Mouse (Mus musculus): ENCODE results near the gene Casq1. TPM values are rescaled to one million over a fixed set of nuclear protein-coding genes. Genes with fewer than 3 reads are reported as not detected.

The Casq1 gene
- total and polyA plus RNA-seq, 2 experiments from 2014 or later, result 0.99 to 1.3 TPM

DNA sequence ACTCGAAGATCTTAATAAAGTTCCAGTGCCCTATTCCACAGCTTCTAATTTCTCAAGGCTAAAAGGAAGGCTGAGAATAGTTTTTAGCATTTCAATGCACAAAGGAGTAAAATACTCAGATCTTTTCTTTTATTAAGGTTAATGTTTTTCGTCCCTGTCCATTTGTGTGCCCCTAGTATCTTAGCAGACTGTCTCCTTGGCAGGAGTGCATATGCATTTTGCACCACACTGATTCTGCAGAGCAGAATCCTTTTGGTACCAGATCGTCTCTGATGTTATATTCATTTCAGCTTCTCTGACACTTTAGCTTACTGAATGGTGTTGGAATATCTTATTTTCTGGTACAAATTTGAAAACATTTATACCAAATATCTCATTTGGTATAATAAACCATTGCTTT is 37.9 kb downstream of the Casq1 start:
- Histone ChIP-seq H3K27ac (ENCODE audit: low read depth, low read length) (no peak overlapping the region), H3K9ac (replicated peaks; ENCODE audit: low read length, poor library complexity, severe bottlenecking) (no peak overlapping the region), H3K27me3 (ENCODE audit: insufficient read depth, low read length) (no peaks in the 10 kb centered on the region), H3K9me3 (ENCODE audit: low read length) (no peaks in the 10 kb centered on the region), H3K36me3 (ENCODE audit: insufficient read depth, low read length) (peaks cover 19% of the 10 kb centered on the region), H3K4me2 (ENCODE audit: low read depth, low read length, poor library complexity, severe bottlenecking) (no peak overlapping the region), H3K4me3 (ENCODE audit: low read depth, low read length) (no peak overlapping the region), H3K4me1 (ENCODE audit: insufficient read depth, low read length) (no peaks in the 10 kb centered on the region)
- DNase-seq (ENCODE audit: low spot score), result no peak
- TF ChIP-seq CTCF (IDR thresholded peaks at IDR 0.05), result no peak
- ATAC-seq (ENCODE audit: low FRiP score), result no peak
- 93% methylated on average over 3 of the region's 3 CpGs for WGBS

DNA sequence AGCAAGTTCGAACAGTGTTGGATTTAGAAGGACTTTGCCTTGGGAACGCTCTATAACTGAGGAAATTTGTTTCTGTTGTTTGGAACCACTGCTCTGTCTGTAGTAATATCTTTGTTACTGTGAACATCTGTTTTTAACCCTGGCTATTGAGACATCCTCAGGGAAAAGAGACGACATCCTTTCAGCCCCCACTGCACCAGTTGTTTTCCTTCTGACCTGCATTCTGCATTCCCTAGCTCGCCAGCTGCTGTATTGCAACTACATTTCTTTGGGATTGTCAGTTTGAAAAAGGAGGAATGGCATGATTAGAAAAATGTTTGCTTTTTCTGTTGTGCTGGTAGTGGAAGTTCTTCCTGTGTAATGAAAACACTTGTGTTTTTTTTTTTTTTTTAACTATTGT is 38.8 kb downstream of the Casq1 start:
- WGBS, result 79% methylated on average over 4 of the region's 4 CpGs
- Histone ChIP-seq H3K36me3 (ENCODE audit: insufficient read depth, low read length) (peaks cover 17% of the 10 kb centered on the region; the same call in 1 of the 2 replicates), H3K4me2 (ENCODE audit: low read depth, low read length, poor library complexity, severe bottlenecking) (no peak overlapping the region), H3K27me3 (ENCODE audit: insufficient read depth, low read length) (no peaks in the 10 kb centered on the region), H3K4me1 (ENCODE audit: insufficient read depth, low read length) (no peaks in the 10 kb centered on the region), H3K4me3 (ENCODE audit: low read depth, low read length) (no peak overlapping the region), H3K9me3 (ENCODE audit: low read length) (no peaks in the 10 kb centered on the region), H3K27ac (ENCODE audit: low read depth, low read length) (no peak overlapping the region), H3K9ac (replicated peaks; ENCODE audit: low read length, poor library complexity, severe bottlenecking) (no peak overlapping the region)
- no peak for DNase-seq (ENCODE audit: low spot score)
- ATAC-seq (ENCODE audit: low FRiP score), result no peak
- TF ChIP-seq CTCF (IDR thresholded peaks at IDR 0.05), result no peak

DNA sequence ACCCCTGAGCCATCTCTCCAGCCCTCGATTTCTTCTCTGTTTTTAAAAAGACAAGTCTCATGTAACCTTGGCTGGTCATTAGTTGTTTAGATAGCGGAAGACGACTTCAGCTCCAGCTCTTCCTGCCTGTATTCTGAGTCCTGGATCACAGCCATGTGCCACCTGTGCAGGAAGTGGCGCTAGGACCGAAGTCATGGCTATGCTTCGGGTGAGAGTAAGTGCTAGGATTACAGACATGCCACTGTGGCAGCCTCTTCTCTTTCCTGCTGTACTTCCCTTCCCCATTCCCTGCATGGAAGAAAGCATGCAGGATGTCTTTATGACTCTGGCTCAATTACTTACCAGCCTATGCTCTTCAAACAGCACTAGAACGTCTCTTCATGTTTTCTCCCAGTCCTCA is 40.6 kb downstream of the Casq1 start:
- no peaks in the 10 kb centered on the region for H3K9me3 ChIP-seq (ENCODE audit: low read length)
- H3K9ac ChIP-seq (replicated peaks; ENCODE audit: low read length, poor library complexity, severe bottlenecking), result no peak overlapping the region
- peaks cover 29% of the 10 kb centered on the region for H3K36me3 ChIP-seq (ENCODE audit: insufficient read depth, low read length)
- 86% methylated on average over 7 of the region's 7 CpGs for WGBS
- H3K27me3 ChIP-seq (ENCODE audit: insufficient read depth, low read length), result no peaks in the 10 kb centered on the region
- ATAC-seq (ENCODE audit: low FRiP score), result no peak
- H3K27ac ChIP-seq (ENCODE audit: low read depth, low read length), result no peak overlapping the region
- H3K4me2 ChIP-seq (ENCODE audit: low read depth, low read length, poor library complexity, severe bottlenecking), result no peak overlapping the region
- no peak for TF ChIP-seq CTCF (IDR thresholded peaks at IDR 0.05)
- DNase-seq (ENCODE audit: low spot score), result no peak
- H3K4me1 ChIP-seq (ENCODE audit: insufficient read depth, low read length), result no peaks in the 10 kb centered on the region
- no peak overlapping the region for H3K4me3 ChIP-seq (ENCODE audit: low read depth, low read length)

DNA sequence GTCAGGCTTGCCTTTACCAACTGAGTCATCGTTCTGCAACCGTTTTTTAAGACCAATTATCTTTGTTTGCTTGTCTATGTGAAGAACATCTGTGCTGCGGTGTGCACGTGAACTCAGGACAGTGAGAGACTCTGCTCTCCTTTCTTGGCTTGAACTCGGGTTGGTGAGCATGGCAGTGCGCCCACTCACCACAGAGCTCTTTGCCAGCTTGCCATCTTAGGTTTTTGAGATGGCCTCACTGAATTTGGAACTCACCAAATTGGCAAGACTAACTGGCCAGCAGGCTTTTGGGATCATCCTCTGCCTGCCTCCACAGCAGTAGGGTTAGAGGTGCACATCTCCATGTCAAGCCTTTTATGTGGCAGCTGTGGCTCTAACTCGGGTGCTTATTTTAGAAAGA is 41.9 kb downstream of the Casq1 start:
- no peak for TF ChIP-seq CTCF (IDR thresholded peaks at IDR 0.05)
- Histone ChIP-seq H3K4me1 (ENCODE audit: insufficient read depth, low read length) (no peaks in the 10 kb centered on the region), H3K4me2 (ENCODE audit: low read depth, low read length, poor library complexity, severe bottlenecking) (no peak overlapping the region), H3K4me3 (ENCODE audit: low read depth, low read length) (no peak overlapping the region), H3K27ac (ENCODE audit: low read depth, low read length) (no peak overlapping the region), H3K36me3 (ENCODE audit: insufficient read depth, low read length) (peaks cover 42% of the 10 kb centered on the region), H3K9ac (replicated peaks; ENCODE audit: low read length, poor library complexity, severe bottlenecking) (no peak overlapping the region), H3K27me3 (ENCODE audit: insufficient read depth, low read length) (no peaks in the 10 kb centered on the region), H3K9me3 (ENCODE audit: low read length) (no peaks in the 10 kb centered on the region)
- WGBS, result 78% methylated on average over 7 of the region's 7 CpGs
- DNase-seq (ENCODE audit: low spot score), result no peak
- no peak for ATAC-seq (ENCODE audit: low FRiP score)

DNA sequence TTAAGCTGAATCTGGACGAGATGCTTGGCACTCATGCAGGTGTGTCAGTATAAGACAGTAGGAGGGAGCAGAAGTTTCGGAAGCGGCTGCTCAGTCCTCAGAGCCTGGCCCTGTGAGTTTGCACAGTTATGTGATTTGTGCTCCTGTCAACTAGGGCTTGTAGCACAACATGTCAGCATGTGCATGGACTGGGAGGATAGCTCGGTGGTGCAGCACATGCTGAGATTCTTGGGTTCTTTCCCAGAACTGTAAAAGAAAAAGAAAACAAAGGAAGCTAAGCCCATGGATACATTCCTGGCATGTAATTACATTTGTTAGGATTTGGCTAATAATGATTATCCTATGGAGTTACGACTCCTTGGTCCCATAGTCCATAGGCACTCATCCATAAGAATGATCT is 46.5 kb downstream of the Casq1 start:
- TF ChIP-seq CTCF (IDR thresholded peaks at IDR 0.05), result no peak
- no peak for ATAC-seq (ENCODE audit: low FRiP score)
- peaks cover 43% of the 10 kb centered on the region for H3K36me3 ChIP-seq (ENCODE audit: insufficient read depth, low read length)
- WGBS, result 55% methylated on average over 5 of the region's 5 CpGs
- H3K27ac ChIP-seq (ENCODE audit: low read depth, low read length), result no peak overlapping the region
- H3K4me1 ChIP-seq (ENCODE audit: insufficient read depth, low read length), result no peaks in the 10 kb centered on the region
- peak; percentile 14 for DNase-seq (ENCODE audit: low spot score)
- no peaks in the 10 kb centered on the region for H3K9me3 ChIP-seq (ENCODE audit: low read length)
- no peak overlapping the region for H3K4me3 ChIP-seq (ENCODE audit: low read depth, low read length)
- H3K27me3 ChIP-seq (ENCODE audit: insufficient read depth, low read length), result no peaks in the 10 kb centered on the region
- H3K4me2 ChIP-seq (ENCODE audit: low read depth, low read length, poor library complexity, severe bottlenecking), result no peak overlapping the region
- no peak overlapping the region for H3K9ac ChIP-seq (replicated peaks; ENCODE audit: low read length, poor library complexity, severe bottlenecking)

DNA sequence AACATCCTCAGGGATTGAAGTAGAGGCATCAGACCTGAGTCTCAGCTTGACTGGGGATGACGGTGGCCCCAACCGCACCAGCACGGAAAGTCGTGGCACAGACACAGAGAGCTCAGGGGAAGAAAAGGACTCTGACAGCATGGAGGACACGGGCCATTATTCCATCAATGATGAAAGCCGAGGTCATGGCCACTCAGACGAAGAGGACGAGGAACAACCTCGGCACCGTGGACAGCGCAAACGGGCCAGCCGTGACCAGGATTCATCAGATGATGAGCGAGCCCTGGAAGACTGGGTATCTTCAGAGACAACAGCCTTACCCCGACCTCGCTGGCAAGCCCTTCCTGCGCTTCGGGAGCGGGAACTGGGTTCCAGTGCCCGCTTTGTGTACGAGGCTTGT is 47.3 kb downstream of the Casq1 start:
- H3K36me3 ChIP-seq (ENCODE audit: insufficient read depth, low read length), result peaks cover 43% of the 10 kb centered on the region
- no peak overlapping the region for H3K9ac ChIP-seq (replicated peaks; ENCODE audit: low read length, poor library complexity, severe bottlenecking)
- no peak for ATAC-seq (ENCODE audit: low FRiP score)
- no peak overlapping the region for H3K4me3 ChIP-seq (ENCODE audit: low read depth, low read length)
- TF ChIP-seq CTCF (IDR thresholded peaks at IDR 0.05), result no peak
- H3K9me3 ChIP-seq (ENCODE audit: low read length), result no peaks in the 10 kb centered on the region
- H3K27me3 ChIP-seq (ENCODE audit: insufficient read depth, low read length), result no peaks in the 10 kb centered on the region
- H3K4me2 ChIP-seq (ENCODE audit: low read depth, low read length, poor library complexity, severe bottlenecking), result no peak overlapping the region
- DNase-seq (ENCODE audit: low spot score), result no peak
- no peak overlapping the region for H3K27ac ChIP-seq (ENCODE audit: low read depth, low read length)
- WGBS, result 91% methylated on average over 21 of the region's 21 CpGs
- H3K4me1 ChIP-seq (ENCODE audit: insufficient read depth, low read length), result no peaks in the 10 kb centered on the region
